Mouse (Mus musculus): ENCODE data around the gene Nom1.
A peak's percentile ranks its signal among the peaks of the same experiment; 100 is the strongest.
"Not testable (repeated sequence)": the region's sequence is repeated elsewhere in the genome, so short reads cannot be mapped to it uniquely, and the experiment has no call there.

The Nom1 gene

GRCm38 (mm10) chr5:29434228-29434871 is at the start of gene Nom1:
Nom1 (plus strand) TSS chr5:29434664.
- peak; percentile 100 for ATAC-seq (ENCODE audit: low TSS enrichment)

GRCm38 (mm10) chr5:29387591-29387990 is 46.9 kb upstream of the Nom1 start:
- ATAC-seq (ENCODE audit: low TSS enrichment), result no peak

- no peak for ATAC-seq (ENCODE audit: low TSS enrichment)
These were observed 46.1 kb upstream of the Nom1 start for GRCm38 (mm10) chr5:29388181-29388943.

GRCm38 (mm10) chr5:29388944-29389765 is 45.3 kb upstream of the Nom1 start:
- peak; percentile 83 for ATAC-seq (ENCODE audit: low TSS enrichment)

GRCm38 (mm10) chr5:29398427-29398826 is 36.0 kb upstream of the Nom1 start:
- no peak for ATAC-seq (ENCODE audit: low TSS enrichment)

- ATAC-seq (ENCODE audit: low TSS enrichment), result no peak
These were observed 23.6 kb upstream of the Nom1 start for GRCm38 (mm10) chr5:29410854-29411253.

- ATAC-seq (ENCODE audit: low TSS enrichment), result no peak
These were observed 21.4 kb upstream of the Nom1 start for GRCm38 (mm10) chr5:29413041-29413440.

GRCm38 (mm10) chr5:29423330-29423729 is 11.1 kb upstream of the Nom1 start:
- not testable (repeated sequence) for ATAC-seq (ENCODE audit: low TSS enrichment)

GRCm38 (mm10) chr5:29434872-29435358 is 451 bp downstream of the Nom1 start:
- peak; percentile 79 for ATAC-seq (ENCODE audit: low TSS enrichment)

GRCm38 (mm10) chr5:29435491-29435890 is 1.0 kb downstream of the Nom1 start:
- ATAC-seq (ENCODE audit: low TSS enrichment), result no peak

- ATAC-seq (ENCODE audit: low TSS enrichment), result not testable (repeated sequence)
These were observed 2.3 kb downstream of the Nom1 start for GRCm38 (mm10) chr5:29436728-29437127.

- no peak for ATAC-seq (ENCODE audit: low TSS enrichment)
These were observed 10.8 kb downstream of the Nom1 start for GRCm38 (mm10) chr5:29445275-29445674.

GRCm38 (mm10) chr5:29452352-29452751 is 17.9 kb downstream of the Nom1 start:
- ATAC-seq (ENCODE audit: low TSS enrichment), result no peak

- ATAC-seq (ENCODE audit: low TSS enrichment), result no peak
These were observed 22.6 kb downstream of the Nom1 start for GRCm38 (mm10) chr5:29456895-29457656.

GRCm38 (mm10) chr5:29462943-29463686 is 28.7 kb downstream of the Nom1 start:
- no peak for ATAC-seq (ENCODE audit: low TSS enrichment)

- no peak for ATAC-seq (ENCODE audit: low TSS enrichment)
These were observed 33.3 kb downstream of the Nom1 start for GRCm38 (mm10) chr5:29467489-29468350.

GRCm38 (mm10) chr5:29468351-29469065 is 34.0 kb downstream of the Nom1 start:
- ATAC-seq (ENCODE audit: low TSS enrichment), result no peak

GRCm38 (mm10) chr5:29469501-29469900 is 35.0 kb downstream of the Nom1 start:
- no peak for ATAC-seq (ENCODE audit: low TSS enrichment)

- ATAC-seq (ENCODE audit: low TSS enrichment), result no peak
These were observed 35.8 kb downstream of the Nom1 start for GRCm38 (mm10) chr5:29470271-29470670.
